Mouse (Mus musculus): ENCODE results near the gene Krt24.

GRCm38 (mm10) chr11:99307579-99307978 is 22.5 kb upstream of the Krt24 start:
- no peak for TF ChIP-seq POLR2A (IDR thresholded peaks at IDR 0.05; ENCODE audit: borderline replicate concordance, insufficient read depth, low read length)
- TF ChIP-seq CTCF (IDR thresholded peaks at IDR 0.05; ENCODE audit: borderline replicate concordance, insufficient read depth, low read depth, low read length) = peak; percentile 85

Measured in cerebellum, adult 2 months (tissue).